Comparison of ENCODE assay signal across 13 mouse cellular contexts in the genomic region with DNA sequence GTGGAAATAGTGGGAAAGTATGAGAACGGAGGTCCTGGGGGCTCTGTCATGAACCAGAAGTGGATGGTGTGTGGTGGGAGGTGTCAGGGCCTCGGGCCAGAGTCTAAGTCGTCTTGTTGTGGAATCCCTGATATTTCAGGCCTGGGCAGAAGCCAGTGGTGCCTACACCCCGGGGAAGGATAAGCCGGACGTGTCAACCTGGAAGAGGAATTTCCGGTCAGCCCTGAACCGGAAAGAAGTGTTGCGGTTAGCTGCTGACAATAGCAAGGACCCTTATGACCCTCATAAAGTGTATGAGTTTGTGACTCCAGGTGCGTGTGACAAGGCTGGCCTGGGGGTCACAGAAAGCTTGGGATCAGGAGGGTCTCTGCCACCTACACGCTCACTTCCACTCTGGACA. TPM values are rescaled to one million over a fixed set of nuclear protein-coding genes. Genes with fewer than 3 reads are reported as not detected.
A peak's percentile ranks its signal among the peaks of the same experiment; 100 is the strongest.
DNase-seq lines count a peak whose midpoint lies in the region; ATAC-seq and TF ChIP-seq lines count a peak whose summit lies in the region.
"Had no signal": no experiment of that assay in that cellular context is flagged by ENCODE, and none has a peak within 500 bp of the region (broad histone marks: within the 10 kb centered on the region; RNA-seq: fewer than 3 reads in every experiment).

No protein-coding gene starts in this region.

- H3K4me2 ChIP-seq in forebrain, embryonic 12.5 days: no peak overlapping the region
- peak overlapping the region; percentile 97 for H3K4me2 ChIP-seq in lung, embryonic 14.5 days
- peak overlapping the region; percentile 89 for H3K4me2 ChIP-seq in limb, embryonic 13.5 days (replicated peaks)
- H3K4me2 ChIP-seq in stomach, embryonic 14.5 days (replicated peaks; ENCODE audit: low read depth, low read length): peak overlapping the region; percentile 93; the same call in 1 of the 2 replicates

- TF ChIP-seq CTCF in lung, embryonic 14.5 days (IDR thresholded peaks at IDR 0.05; ENCODE audit: low read depth): no peak
- TF ChIP-seq CTCF in lung, adult 2 months (IDR thresholded peaks at IDR 0.05; ENCODE audit: insufficient read depth, low read length): no peak

- no peak for DNase-seq in forebrain, embryonic 10.5 days (ENCODE audit: extremely low spot score, low spot score)
- DNase-seq in lung, embryonic 14.5 days: no peak
- no peak for DNase-seq in lung, adult 2 months
- no peak for DNase-seq in frontal cortex, adult 2 months (ENCODE audit: extremely low spot score in 1 of 2, low spot score in 1 of 2)
- DNase-seq in left cerebral cortex, adult 9 months (ENCODE audit: low spot score in 2 of 2): no peak
- DNase-seq: cerebellum, postnatal 36 days; forebrain, postnatal 0 days had no signal

- H3K36me3 ChIP-seq in forebrain, embryonic 10.5 days (replicated peaks): peaks cover 72% of the 10 kb centered on the region
- peaks cover 62% of the 10 kb centered on the region for H3K36me3 ChIP-seq in forebrain, embryonic 12.5 days (replicated peaks)
- peaks cover 71% of the 10 kb centered on the region for H3K36me3 ChIP-seq in lung, embryonic 14.5 days (ENCODE audit: insufficient read depth)
- H3K36me3 ChIP-seq in limb, embryonic 13.5 days: peaks cover 70% of the 10 kb centered on the region
- peaks cover 44% of the 10 kb centered on the region for H3K36me3 ChIP-seq in stomach, embryonic 14.5 days (ENCODE audit: control insufficient read depth, insufficient read depth, low read length)

- no peak overlapping the region for H3K9ac ChIP-seq in forebrain, embryonic 12.5 days
- no peak overlapping the region for H3K9ac ChIP-seq in lung, embryonic 14.5 days
- H3K9ac ChIP-seq in limb, embryonic 13.5 days: peak overlapping the region; percentile 14; the same call in 1 of the 2 replicates
- H3K9ac ChIP-seq in stomach, embryonic 14.5 days (replicated peaks; ENCODE audit: low read depth, low read length): no peak overlapping the region
- H3K9ac ChIP-seq: forebrain, postnatal 0 days had no signal

- TF ChIP-seq POLR2A in lung, adult 2 months (IDR thresholded peaks at IDR 0.05; ENCODE audit: borderline replicate concordance, extremely low read depth, low read depth, low read length): no peak

- no peaks in the 10 kb centered on the region for H3K9me3 ChIP-seq in forebrain, embryonic 10.5 days
- no peaks in the 10 kb centered on the region for H3K9me3 ChIP-seq in forebrain, embryonic 12.5 days
- H3K9me3 ChIP-seq in lung, embryonic 14.5 days (ENCODE audit: low read depth, low read length): no peaks in the 10 kb centered on the region
- no peaks in the 10 kb centered on the region for H3K9me3 ChIP-seq in limb, embryonic 13.5 days
- no peaks in the 10 kb centered on the region for H3K9me3 ChIP-seq in stomach, embryonic 14.5 days (ENCODE audit: control insufficient read depth, low read depth, low read length)

- H3K4me3 ChIP-seq in forebrain, embryonic 10.5 days: peak overlapping the region; percentile 14; the same call in 1 of the 2 replicates
- no peak overlapping the region for H3K4me3 ChIP-seq in forebrain, embryonic 12.5 days (replicated peaks)
- H3K4me3 ChIP-seq in lung, embryonic 14.5 days (ENCODE audit: low read depth, low read length): peak overlapping the region; percentile 78; the same call in 1 of the 2 replicates
- H3K4me3 ChIP-seq in lung, adult 2 months (replicated peaks; ENCODE audit: extremely low read depth, low read depth, low read length): no peak overlapping the region
- no peak overlapping the region for H3K4me3 ChIP-seq in limb, embryonic 13.5 days
- no peak overlapping the region for H3K4me3 ChIP-seq in stomach, embryonic 14.5 days (ENCODE audit: low read depth, low read length)
- H3K4me3 ChIP-seq: left cerebral cortex, adult 2 months had no signal

- no peaks in the 10 kb centered on the region for H3K27me3 ChIP-seq in forebrain, embryonic 10.5 days (ENCODE audit: poor library complexity, severe bottlenecking)
- no peaks in the 10 kb centered on the region for H3K27me3 ChIP-seq in forebrain, embryonic 12.5 days
- H3K27me3 ChIP-seq in lung, embryonic 14.5 days (ENCODE audit: insufficient read depth, low read length): no peaks in the 10 kb centered on the region
- H3K27me3 ChIP-seq in limb, embryonic 13.5 days: no peaks in the 10 kb centered on the region
- H3K27me3 ChIP-seq in stomach, embryonic 14.5 days (ENCODE audit: control insufficient read depth, insufficient read depth, low read length): no peaks in the 10 kb centered on the region
- H3K27me3 ChIP-seq: Patski had no signal

- ATAC-seq in forebrain, embryonic 12.5 days (ENCODE audit: low FRiP score): no peak
- ATAC-seq in lung, embryonic 14.5 days (ENCODE audit: insufficient read depth): no peak
- ATAC-seq in limb, embryonic 13.5 days (ENCODE audit: low FRiP score, low read depth): no peak
- ATAC-seq in stomach, embryonic 14.5 days (ENCODE audit: insufficient number of reproducible peaks, insufficient read depth, low FRiP score, low read depth): no peak
- ATAC-seq: forebrain, postnatal 0 days; midbrain, embryonic 16.5 days; Patski had no signal

- no peak overlapping the region for H3K27ac ChIP-seq in forebrain, embryonic 10.5 days
- H3K27ac ChIP-seq in forebrain, embryonic 12.5 days: no peak overlapping the region
- peak overlapping the region; percentile 42; the same call in 1 of the 2 replicates for H3K27ac ChIP-seq in lung, embryonic 14.5 days (ENCODE audit: low read depth)
- no peak overlapping the region for H3K27ac ChIP-seq in limb, embryonic 13.5 days
- H3K27ac ChIP-seq in stomach, embryonic 14.5 days (ENCODE audit: low read length): no peak overlapping the region
- H3K27ac ChIP-seq: left cerebral cortex, adult 2 months had no signal

- 90% methylated on average over 11 of the region's 11 CpGs for WGBS in forebrain, embryonic 10.5 days
- WGBS in forebrain, embryonic 12.5 days: 90% methylated on average over 11 of the region's 11 CpGs
- WGBS in lung, embryonic 14.5 days: 59% methylated on average over 11 of the region's 11 CpGs
- 27% methylated on average over 11 of the region's 11 CpGs for WGBS in lung, adult 2 months
- WGBS in limb, embryonic 13.5 days: 78% methylated on average over 11 of the region's 11 CpGs
- WGBS in stomach, embryonic 14.5 days: 75% methylated on average over 11 of the region's 11 CpGs

- peaks cover 44% of the 10 kb centered on the region for H3K4me1 ChIP-seq in forebrain, embryonic 10.5 days
- H3K4me1 ChIP-seq in forebrain, embryonic 12.5 days: peaks cover 32% of the 10 kb centered on the region
- peaks cover 11% of the 10 kb centered on the region for H3K4me1 ChIP-seq in lung, embryonic 14.5 days (ENCODE audit: insufficient read depth)
- H3K4me1 ChIP-seq in lung, adult 2 months (ENCODE audit: control insufficient read depth, insufficient read depth, low read length): peaks cover 10% of the 10 kb centered on the region; the same call in 1 of the 2 replicates
- peaks cover 34% of the 10 kb centered on the region for H3K4me1 ChIP-seq in limb, embryonic 13.5 days
- H3K4me1 ChIP-seq in stomach, embryonic 14.5 days (ENCODE audit: control insufficient read depth, insufficient read depth, low read length): peaks cover 8% of the 10 kb centered on the region

RNA-seq across cellular contexts. Expression of gene Bcl2l12, which starts 1.2 kb away (rescaled TPM):
- 80.7 and 83.9 TPM in 2 replicates for polyA plus RNA-seq in forebrain, embryonic 10.5 days (2016; fragmentation: Nextera tagmentation; extraction: Ambion mirVana)
- polyA plus RNA-seq in forebrain, embryonic 12.5 days (2016; fragmentation: Nextera tagmentation; extraction: Ambion mirVana): 57.8 and 66.4 TPM in 2 replicates
- 69.9 and 76.9 TPM in 2 replicates for polyA plus RNA-seq in lung, embryonic 14.5 days (2014; fragmentation: Nextera tagmentation; extraction: Ambion mirVana)
- 37.1 and 38.3 TPM in 2 replicates for polyA plus RNA-seq in lung, adult 2 months (2012; rRNA removed)
- polyA plus RNA-seq in limb, embryonic 13.5 days (2015; fragmentation: Nextera tagmentation; extraction: Ambion mirVana): 77.3 and 78.4 TPM in 2 replicates
- polyA plus RNA-seq in stomach, embryonic 14.5 days (2014; fragmentation: Nextera tagmentation; extraction: Ambion mirVana): 60.6 and 62.9 TPM in 2 replicates
- 5.4 and 5.9 TPM in 2 replicates for polyA plus RNA-seq in frontal cortex, adult 2 months (2012; rRNA removed)

RNA-seq across cellular contexts. Expression of gene Irf3, which starts 2.3 kb away (rescaled TPM):
- 70.5 and 76.0 TPM in 2 replicates for polyA plus RNA-seq in forebrain, embryonic 10.5 days (2016; fragmentation: Nextera tagmentation; extraction: Ambion mirVana)
- 72.4 and 73.0 TPM in 2 replicates for polyA plus RNA-seq in forebrain, embryonic 12.5 days (2016; fragmentation: Nextera tagmentation; extraction: Ambion mirVana)
- 78.7 and 83.0 TPM in 2 replicates for polyA plus RNA-seq in lung, embryonic 14.5 days (2014; fragmentation: Nextera tagmentation; extraction: Ambion mirVana)
- 125 and 130 TPM in 2 replicates for polyA plus RNA-seq in lung, adult 2 months (2012; rRNA removed)
- polyA plus RNA-seq in limb, embryonic 13.5 days (2015; fragmentation: Nextera tagmentation; extraction: Ambion mirVana): 94.6 and 96.8 TPM in 2 replicates
- polyA plus RNA-seq in stomach, embryonic 14.5 days (2014; fragmentation: Nextera tagmentation; extraction: Ambion mirVana): 89.2 and 96.0 TPM in 2 replicates
- 88.4 and 88.6 TPM in 2 replicates for polyA plus RNA-seq in frontal cortex, adult 2 months (2012; rRNA removed)

RNA-seq across cellular contexts. Expression of gene Prmt1, which starts 13.4 kb away (rescaled TPM):
- polyA plus RNA-seq in forebrain, embryonic 10.5 days (2016; fragmentation: Nextera tagmentation; extraction: Ambion mirVana): 909 and 984 TPM in 2 replicates
- 585 and 631 TPM in 2 replicates for polyA plus RNA-seq in forebrain, embryonic 12.5 days (2016; fragmentation: Nextera tagmentation; extraction: Ambion mirVana)
- polyA plus RNA-seq in lung, embryonic 14.5 days (2014; fragmentation: Nextera tagmentation; extraction: Ambion mirVana): 228 and 238 TPM in 2 replicates
- polyA plus RNA-seq in lung, adult 2 months (2012; rRNA removed): 71.0 and 97.7 TPM in 2 replicates
- polyA plus RNA-seq in limb, embryonic 13.5 days (2015; fragmentation: Nextera tagmentation; extraction: Ambion mirVana): 670 and 703 TPM in 2 replicates
- 165 and 186 TPM in 2 replicates for polyA plus RNA-seq in stomach, embryonic 14.5 days (2014; fragmentation: Nextera tagmentation; extraction: Ambion mirVana)
- 217 and 232 TPM in 2 replicates for polyA plus RNA-seq in frontal cortex, adult 2 months (2012; rRNA removed)

RNA-seq across cellular contexts. Expression of gene Scaf1, which starts 16.4 kb away (rescaled TPM):
- 39.9 and 41.0 TPM in 2 replicates for polyA plus RNA-seq in forebrain, embryonic 10.5 days (2016; fragmentation: Nextera tagmentation; extraction: Ambion mirVana)
- polyA plus RNA-seq in forebrain, embryonic 12.5 days (2016; fragmentation: Nextera tagmentation; extraction: Ambion mirVana): 47.4 and 52.0 TPM in 2 replicates
- 45.9 and 53.6 TPM in 2 replicates for polyA plus RNA-seq in lung, embryonic 14.5 days (2014; fragmentation: Nextera tagmentation; extraction: Ambion mirVana)
- polyA plus RNA-seq in lung, adult 2 months (2012; rRNA removed): 76.2 and 76.8 TPM in 2 replicates
- 38.6 and 40.7 TPM in 2 replicates for polyA plus RNA-seq in limb, embryonic 13.5 days (2015; fragmentation: Nextera tagmentation; extraction: Ambion mirVana)
- polyA plus RNA-seq in stomach, embryonic 14.5 days (2014; fragmentation: Nextera tagmentation; extraction: Ambion mirVana): 48.9 and 49.8 TPM in 2 replicates
- polyA plus RNA-seq in frontal cortex, adult 2 months (2012; rRNA removed): 126 and 127 TPM in 2 replicates

RNA-seq across cellular contexts. Expression of gene Rras, which starts 18.0 kb away (rescaled TPM):
- polyA plus RNA-seq in forebrain, embryonic 10.5 days (2016; fragmentation: Nextera tagmentation; extraction: Ambion mirVana): 15.0 and 16.8 TPM in 2 replicates
- polyA plus RNA-seq in forebrain, embryonic 12.5 days (2016; fragmentation: Nextera tagmentation; extraction: Ambion mirVana): 11.4 and 13.8 TPM in 2 replicates
- 46.2 and 46.5 TPM in 2 replicates for polyA plus RNA-seq in lung, embryonic 14.5 days (2014; fragmentation: Nextera tagmentation; extraction: Ambion mirVana)
- 233 and 237 TPM in 2 replicates for polyA plus RNA-seq in lung, adult 2 months (2012; rRNA removed)
- polyA plus RNA-seq in limb, embryonic 13.5 days (2015; fragmentation: Nextera tagmentation; extraction: Ambion mirVana): 27.5 and 29.1 TPM in 2 replicates
- 71.0 and 75.0 TPM in 2 replicates for polyA plus RNA-seq in stomach, embryonic 14.5 days (2014; fragmentation: Nextera tagmentation; extraction: Ambion mirVana)
- polyA plus RNA-seq in frontal cortex, adult 2 months (2012; rRNA removed): 27.6 and 32.5 TPM in 2 replicates

Comparison
In these comparisons a context has a peak if more than half of its experiments do, and no peak if none do; other contexts are left out.
1. H3K4me3 ChIP-seq: peak in forebrain, embryonic 10.5 days (single experiment) and lung, embryonic 14.5 days (single experiment); none in forebrain, embryonic 12.5 days (single experiment), lung, adult 2 months (single experiment), limb, embryonic 13.5 days (single experiment) and stomach, embryonic 14.5 days (single experiment).